Mouse (Mus musculus): ENCODE measurements around the gene Col6a1. TPM values are rescaled to one million over a fixed set of nuclear protein-coding genes. Genes with fewer than 3 reads are reported as not detected.

The Col6a1 gene
- polyA plus RNA-seq, 1 experiment from 2014 or later, result 12.3 TPM

- 40% methylated on average over 3 of the region's 3 CpGs for WGBS
- H3K27ac ChIP-seq (replicated peaks), result peak overlapping the region; percentile 84
- no peaks in the 10 kb centered on the region for H3K36me3 ChIP-seq (replicated peaks)
- peaks cover 36% of the 10 kb centered on the region for H3K4me1 ChIP-seq
- H3K27me3 ChIP-seq (replicated peaks; ENCODE audit: low read depth, poor library complexity, severe bottlenecking), result no peaks in the 10 kb centered on the region
- no peaks in the 10 kb centered on the region for H3K9me3 ChIP-seq
- H3K4me3 ChIP-seq, result peak overlapping the region; percentile 38
- peak; percentile 8 for DNase-seq (ENCODE audit: low spot score)
Observed at GRCm38 (mm10) chr10:76733677-76734068, 7.7 kb upstream of the Col6a1 start.

DNA sequence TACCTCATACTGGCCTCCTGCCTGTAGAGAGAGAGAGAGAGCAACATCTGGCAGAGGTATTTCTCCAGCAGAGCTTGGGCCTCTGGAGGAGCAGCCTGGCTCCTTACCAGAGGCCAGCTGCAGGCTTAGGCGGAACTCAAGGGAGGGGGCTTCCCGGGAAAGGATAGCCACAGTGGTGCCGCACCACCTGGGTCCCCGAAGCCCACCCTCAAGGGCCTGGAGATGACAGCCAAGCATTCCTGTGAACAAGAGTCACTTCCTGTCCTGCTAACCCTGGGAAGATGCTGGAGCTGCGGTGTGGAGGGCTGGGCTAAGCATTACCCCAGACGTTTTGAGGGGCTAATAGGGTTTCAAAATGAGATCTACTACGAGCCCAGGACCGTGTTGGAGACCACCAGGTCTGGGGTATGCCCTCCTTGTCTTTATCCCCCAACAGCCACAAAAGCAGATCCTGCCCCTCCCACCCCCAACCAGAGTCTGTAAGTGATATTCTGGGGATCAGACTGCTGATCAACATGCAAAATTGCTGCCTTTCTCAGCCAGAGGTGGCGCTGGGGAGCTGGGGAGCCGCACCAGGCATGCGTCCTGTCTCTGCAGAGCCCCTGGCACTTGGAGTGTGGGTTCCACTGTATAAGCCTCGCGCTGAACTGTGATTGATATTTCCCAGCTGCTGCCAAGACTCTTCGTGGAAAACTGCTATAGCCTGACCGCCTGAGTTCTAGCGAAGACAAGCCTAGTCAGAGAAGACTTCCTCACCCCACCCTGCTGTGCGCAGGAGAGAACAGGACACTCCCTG is 7.1 kb upstream of the Col6a1 start:
- DNase-seq (ENCODE audit: low spot score), result peak; percentile 87
- Histone ChIP-seq H3K4me3 (peak overlapping the region; percentile 38), H3K9me3 (no peaks in the 10 kb centered on the region), H3K27ac (replicated peaks) (peak overlapping the region; percentile 84), H3K27me3 (replicated peaks; ENCODE audit: low read depth, poor library complexity, severe bottlenecking) (no peaks in the 10 kb centered on the region), H3K4me1 (peaks cover 39% of the 10 kb centered on the region), H3K36me3 (replicated peaks) (no peaks in the 10 kb centered on the region)
- 10% methylated on average over 17 of the region's 17 CpGs for WGBS

DNA sequence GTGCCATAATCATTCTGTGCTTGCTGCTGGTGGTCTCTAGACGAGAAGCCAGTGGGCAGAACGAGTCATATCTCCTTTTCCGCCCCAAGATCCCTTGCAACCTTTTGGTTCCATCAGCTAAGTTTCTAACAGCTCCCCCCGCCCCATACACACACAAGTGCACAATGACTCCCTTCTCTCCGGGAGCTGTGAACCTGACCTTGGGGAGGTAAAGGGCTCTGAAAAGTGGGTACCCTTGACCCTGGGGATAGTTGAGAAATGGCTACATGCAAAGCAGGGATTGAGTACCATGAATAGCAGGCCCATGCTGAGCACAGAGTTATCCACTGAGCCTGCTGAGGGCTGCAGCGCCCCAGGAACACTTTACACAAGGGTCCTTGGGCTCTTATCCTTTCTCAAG is 6.4 kb upstream of the Col6a1 start:
- no peaks in the 10 kb centered on the region for H3K9me3 ChIP-seq
- H3K4me3 ChIP-seq, result 0 out of 2 replicates have a peak overlapping the region, but pooled peaks have one; percentile 38
- H3K36me3 ChIP-seq (replicated peaks), result no peaks in the 10 kb centered on the region
- peak overlapping the region; percentile 84 for H3K27ac ChIP-seq (replicated peaks)
- H3K27me3 ChIP-seq (replicated peaks; ENCODE audit: low read depth, poor library complexity, severe bottlenecking), result no peaks in the 10 kb centered on the region
- H3K4me1 ChIP-seq, result peaks cover 43% of the 10 kb centered on the region
- no peak for DNase-seq (ENCODE audit: low spot score)
- WGBS, result 63% methylated on average over 6 of the region's 6 CpGs

- H3K27me3 ChIP-seq (replicated peaks; ENCODE audit: low read depth, poor library complexity, severe bottlenecking), result no peaks in the 10 kb centered on the region
- H3K27ac ChIP-seq (replicated peaks), result peak overlapping the region; percentile 84
- no peaks in the 10 kb centered on the region for H3K9me3 ChIP-seq
- peak; percentile 7 for DNase-seq (ENCODE audit: low spot score)
- H3K36me3 ChIP-seq (replicated peaks), result no peaks in the 10 kb centered on the region
- no peak overlapping the region for H3K4me3 ChIP-seq
- peaks cover 43% of the 10 kb centered on the region for H3K4me1 ChIP-seq
- 64% methylated on average over 20 of the region's 20 CpGs for WGBS
Observed at GRCm38 (mm10) chr10:76731621-76732239, 5.8 kb upstream of the Col6a1 start.

- Histone ChIP-seq H3K9me3 (no peaks in the 10 kb centered on the region), H3K27me3 (replicated peaks; ENCODE audit: low read depth, poor library complexity, severe bottlenecking) (no peaks in the 10 kb centered on the region), H3K4me3 (no peak overlapping the region), H3K36me3 (replicated peaks) (no peaks in the 10 kb centered on the region), H3K4me1 (peaks cover 53% of the 10 kb centered on the region), H3K27ac (replicated peaks) (no peak overlapping the region)
- WGBS, result 81% methylated on average over 19 of the region's 19 CpGs
- DNase-seq (ENCODE audit: low spot score), result peak; percentile 6
Observed at GRCm38 (mm10) chr10:76729631-76730620, 4.0 kb upstream of the Col6a1 start.

DNA sequence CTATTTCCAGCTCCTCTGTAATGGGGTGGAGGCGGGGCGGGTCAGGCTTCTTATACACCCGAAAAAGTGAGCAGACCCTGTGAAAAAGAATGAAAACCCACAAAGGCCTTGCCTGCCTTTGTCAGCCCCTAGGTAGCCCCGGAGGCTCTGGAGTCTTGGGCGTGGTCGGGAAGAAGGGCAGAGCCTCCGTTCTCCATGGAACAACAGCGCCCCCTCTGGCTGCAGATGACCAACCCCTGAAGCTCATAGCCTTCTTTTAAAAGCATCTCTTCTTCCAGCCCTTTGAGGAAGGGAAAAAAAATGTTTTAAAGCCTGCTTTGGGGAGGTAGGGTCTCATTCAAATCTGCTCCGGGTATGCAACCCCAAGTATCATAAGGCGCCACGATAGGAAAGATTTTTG is 2.4 kb upstream of the Col6a1 start:
- Histone ChIP-seq H3K4me1 (peaks cover 51% of the 10 kb centered on the region), H3K36me3 (replicated peaks) (no peaks in the 10 kb centered on the region), H3K27ac (replicated peaks) (peak overlapping the region; percentile 80), H3K4me3 (peak overlapping the region; percentile 17; the same call in 1 of the 2 replicates), H3K9me3 (no peaks in the 10 kb centered on the region), H3K27me3 (replicated peaks; ENCODE audit: low read depth, poor library complexity, severe bottlenecking) (no peaks in the 10 kb centered on the region)
- 12% methylated on average over 11 of the region's 11 CpGs for whole genome bisulfite sequencing
- DNase-seq (ENCODE audit: low spot score), result peak; percentile 87

- no peak overlapping the region for H3K4me3 ChIP-seq
- 94% methylated on average over 7 of the region's 7 CpGs for WGBS
Observed at GRCm38 (mm10) chr10:76727301-76727700, 1.3 kb upstream of the Col6a1 start.

DNA sequence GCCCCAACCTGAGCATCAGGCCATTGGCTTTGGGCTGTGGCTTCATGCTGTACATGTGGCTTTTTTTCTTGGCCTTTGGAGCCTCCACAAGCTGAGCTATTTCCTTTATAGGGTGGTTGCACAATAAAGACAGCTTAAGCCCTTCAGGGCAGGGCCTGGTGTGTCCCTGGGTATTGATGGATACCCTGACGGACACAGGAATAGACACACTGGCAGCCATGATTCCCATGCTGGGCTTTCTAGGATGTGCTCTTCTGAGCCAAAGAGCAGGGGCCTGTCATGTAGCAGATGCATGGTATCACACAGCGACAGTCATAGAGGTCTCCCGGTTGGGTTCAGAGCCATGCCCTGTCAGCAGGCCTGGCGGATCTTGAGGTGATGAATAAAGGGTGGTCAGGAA is 898 bp upstream of the Col6a1 start:
- no peaks in the 10 kb centered on the region for H3K27me3 ChIP-seq (replicated peaks; ENCODE audit: low read depth, poor library complexity, severe bottlenecking)
- H3K36me3 ChIP-seq (replicated peaks), result no peaks in the 10 kb centered on the region
- no peak overlapping the region for H3K4me3 ChIP-seq
- DNase-seq (ENCODE audit: low spot score), result no peak
- WGBS, result 93% methylated on average over 4 of the region's 4 CpGs
- H3K27ac ChIP-seq (replicated peaks), result no peak overlapping the region
- H3K9me3 ChIP-seq, result no peaks in the 10 kb centered on the region
- peaks cover 36% of the 10 kb centered on the region for H3K4me1 ChIP-seq

More at GRCm38 (mm10) chr10:76727301-76727700, 1.3 kb upstream of the Col6a1 start:
- DNase-seq (ENCODE audit: low spot score), result no peak
- Histone ChIP-seq H3K27me3 (replicated peaks; ENCODE audit: low read depth, poor library complexity, severe bottlenecking) (no peaks in the 10 kb centered on the region), H3K36me3 (replicated peaks) (no peaks in the 10 kb centered on the region), H3K4me1 (peaks cover 40% of the 10 kb centered on the region), H3K9me3 (no peaks in the 10 kb centered on the region), H3K27ac (replicated peaks) (0 out of 2 replicates have a peak overlapping the region, but pooled peaks have one; percentile 80)

DNA sequence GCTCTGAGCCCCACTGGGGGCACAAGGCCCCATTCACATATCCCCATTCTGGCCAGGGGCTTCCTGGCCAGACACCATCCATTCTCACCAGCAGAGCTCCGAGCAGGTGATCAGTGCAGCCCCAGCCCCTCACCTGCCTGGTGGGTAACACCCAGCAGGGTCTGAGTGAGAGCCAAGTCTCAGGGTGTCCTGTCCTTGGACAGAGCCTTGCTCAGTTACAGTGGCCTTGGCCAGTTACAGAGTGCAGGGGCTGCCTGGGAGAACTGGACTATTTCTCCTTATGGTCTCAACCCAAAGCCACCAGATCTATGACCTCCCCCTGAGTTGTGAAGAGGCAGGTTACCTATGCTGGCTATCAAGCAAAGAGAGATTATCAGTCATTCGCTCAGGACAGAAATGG is 871 bp downstream of the Col6a1 start:
- H3K9me3 ChIP-seq, result no peaks in the 10 kb centered on the region
- H3K4me1 ChIP-seq, result peaks cover 28% of the 10 kb centered on the region
- WGBS, result 88% methylated on average over 2 of the region's 2 CpGs
- no peaks in the 10 kb centered on the region for H3K27me3 ChIP-seq (replicated peaks; ENCODE audit: low read depth, poor library complexity, severe bottlenecking)
- DNase-seq (ENCODE audit: low spot score), result no peak
- H3K27ac ChIP-seq (replicated peaks), result peak overlapping the region; percentile 76; the same call in 1 of the 2 replicates
- no peaks in the 10 kb centered on the region for H3K36me3 ChIP-seq (replicated peaks)
- peak overlapping the region; percentile 36; the same call in 1 of the 2 replicates for H3K4me3 ChIP-seq

DNA sequence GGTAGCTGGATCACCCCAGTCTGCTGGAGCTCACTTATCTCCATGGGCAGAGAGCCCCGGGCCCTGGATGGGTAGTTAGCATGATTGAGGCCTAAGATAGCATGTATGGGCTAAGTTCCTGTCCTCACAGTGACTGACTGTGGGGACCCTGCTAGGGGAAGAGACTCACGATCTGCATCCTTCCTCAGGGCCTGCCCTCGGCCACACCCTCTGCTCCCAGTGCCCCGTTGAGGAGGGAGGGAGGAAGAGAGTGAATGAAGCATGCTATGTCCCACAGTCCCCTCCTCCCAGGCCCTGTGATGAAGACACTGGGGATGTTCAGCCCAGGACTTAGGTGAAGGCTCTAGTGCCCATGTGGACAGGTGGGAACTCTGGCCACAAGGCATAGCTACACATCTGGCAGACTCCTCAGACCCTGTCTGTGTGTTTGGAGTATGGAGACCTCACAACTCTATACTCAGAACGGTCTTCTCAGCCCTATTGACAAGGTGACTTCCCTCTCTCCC is 1.7 kb downstream of the Col6a1 start:
- H3K9me3 ChIP-seq, result no peaks in the 10 kb centered on the region
- H3K36me3 ChIP-seq (replicated peaks), result no peaks in the 10 kb centered on the region
- peaks cover 30% of the 10 kb centered on the region for H3K4me1 ChIP-seq
- H3K27ac ChIP-seq (replicated peaks), result 0 out of 2 replicates have a peak overlapping the region, but pooled peaks have one; percentile 10
- WGBS, result 57% methylated on average over 5 of the region's 5 CpGs
- no peaks in the 10 kb centered on the region for H3K27me3 ChIP-seq (replicated peaks; ENCODE audit: low read depth, poor library complexity, severe bottlenecking)
- no peak for DNase-seq (ENCODE audit: low spot score)
- H3K4me3 ChIP-seq, result no peak overlapping the region

DNA sequence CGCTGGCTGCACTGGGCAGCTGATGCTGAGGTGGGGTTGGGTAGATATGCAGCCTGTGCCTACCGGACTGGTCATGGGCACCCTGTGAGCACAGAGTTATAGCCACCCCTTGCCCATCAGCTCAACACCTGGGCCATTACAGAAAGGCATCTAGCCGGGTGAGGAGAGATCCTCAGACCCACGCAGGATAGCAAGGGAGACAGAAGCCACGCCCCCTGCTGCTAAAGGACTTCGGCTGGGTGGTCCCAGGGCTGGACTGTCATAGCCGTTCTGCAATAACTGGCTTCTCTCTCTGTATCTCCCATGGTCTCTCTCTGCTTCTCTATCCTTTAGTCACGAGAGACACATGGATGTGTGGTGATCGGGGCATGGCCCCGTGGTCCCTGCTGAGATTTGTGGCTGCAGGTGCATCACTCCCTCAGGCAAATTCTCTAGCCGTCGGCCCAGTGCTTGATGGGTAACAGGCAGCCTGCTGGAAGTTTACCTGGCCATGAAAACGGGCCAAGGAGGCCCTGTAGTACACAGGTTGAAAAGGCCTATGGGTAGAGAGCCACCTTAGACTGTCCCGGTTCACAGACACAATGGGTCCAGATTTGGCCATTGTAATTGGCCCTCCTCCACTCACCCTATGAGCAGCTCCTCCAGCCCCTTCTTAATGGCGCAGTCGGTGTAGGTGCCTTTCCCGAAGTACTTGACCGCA is 3.1 kb downstream of the Col6a1 start:
- Histone ChIP-seq H3K4me3 (no peak overlapping the region), H3K27me3 (replicated peaks; ENCODE audit: low read depth, poor library complexity, severe bottlenecking) (no peaks in the 10 kb centered on the region), H3K4me1 (peaks cover 34% of the 10 kb centered on the region), H3K36me3 (replicated peaks) (no peaks in the 10 kb centered on the region), H3K27ac (replicated peaks) (no peak overlapping the region), H3K9me3 (no peaks in the 10 kb centered on the region)
- no peak for DNase-seq (ENCODE audit: low spot score)
- 87% methylated on average over 18 of the region's 18 CpGs for WGBS

Measured in embryonic facial prominence, embryonic 10.5 days (tissue).